Mouse (Mus musculus): ENCODE results near the gene Pi4k2a. TPM values are rescaled to one million over a fixed set of nuclear protein-coding genes. Genes with fewer than 3 reads are reported as not detected.

The Pi4k2a gene
- polyA plus RNA-seq, 1 experiment from 2014 or later = 33.0 TPM

DNA sequence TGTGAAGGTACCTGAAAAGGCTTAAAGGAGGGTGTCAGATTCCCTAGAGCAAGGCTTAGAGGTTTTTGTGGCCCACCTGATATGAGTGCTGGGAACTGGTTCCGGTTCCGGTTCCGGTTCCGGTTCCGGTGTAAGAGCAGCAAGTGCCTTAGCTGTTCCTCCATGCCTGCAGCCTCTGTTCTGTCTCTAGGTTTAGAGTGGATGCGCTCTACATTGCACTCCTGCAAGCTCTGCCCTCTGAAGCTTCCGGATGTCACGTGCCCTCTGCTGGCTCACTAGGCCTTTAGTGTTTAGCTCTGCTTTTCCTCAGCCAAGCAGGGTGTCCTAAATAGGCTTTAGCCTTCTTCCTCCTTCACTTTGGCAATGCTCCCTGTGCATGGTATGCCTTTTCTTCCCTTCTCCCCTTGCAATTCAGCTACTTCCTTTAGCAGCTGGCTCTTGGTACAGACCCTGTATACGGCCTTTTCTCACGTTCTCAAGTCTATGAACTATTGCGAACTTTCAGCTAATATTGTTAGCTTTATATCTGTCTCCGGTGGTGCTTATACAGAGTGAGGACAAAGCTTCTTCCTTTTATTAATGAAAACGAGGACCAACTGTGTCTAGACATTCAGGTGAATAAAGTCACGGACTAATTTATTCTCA, 1.0 kb upstream of the Pi4k2a start:
- no peaks in the 10 kb centered on the region for H3K27me3 ChIP-seq (ENCODE audit: low read depth, poor library complexity, severe bottlenecking)
- H3K9me3 ChIP-seq (replicated peaks) = no peaks in the 10 kb centered on the region
- DNase-seq (ENCODE audit: low spot score) = peak; percentile 63
- H3K4me3 ChIP-seq = peak overlapping the region; percentile 94
- H3K36me3 ChIP-seq = peaks cover 11% of the 10 kb centered on the region
- H3K27ac ChIP-seq = peak overlapping the region; percentile 89
- 27% methylated on average over 14 of the region's 14 CpGs for WGBS
- peaks cover 33% of the 10 kb centered on the region for H3K4me1 ChIP-seq

GRCm38 (mm10) chr19:42090637-42091141, 419 bp downstream of the Pi4k2a start:
- under 1% methylated on average over 52 of the region's 52 CpGs for WGBS
- Histone ChIP-seq H3K27me3 (ENCODE audit: low read depth, poor library complexity, severe bottlenecking) (no peaks in the 10 kb centered on the region), H3K27ac (peak overlapping the region; percentile 89)

DNA sequence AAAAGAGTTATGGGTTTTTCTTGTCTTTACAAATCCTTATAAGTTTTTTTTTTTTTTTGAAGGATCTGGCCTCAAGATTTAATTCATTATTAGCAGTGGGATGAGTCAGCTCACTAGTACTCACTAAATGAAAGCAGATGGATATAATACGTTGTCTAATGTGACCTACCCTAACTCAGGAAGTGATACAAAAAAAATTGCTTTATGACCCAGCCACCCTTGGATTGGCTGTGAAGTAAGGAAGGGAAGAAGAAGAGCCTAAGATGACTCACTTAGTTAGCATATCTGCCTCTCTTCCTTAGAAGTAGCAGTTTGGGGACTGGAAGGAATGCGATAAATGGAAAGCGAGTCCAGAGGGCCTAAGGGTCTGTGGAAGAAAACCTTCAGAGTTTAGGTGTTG, 9.1 kb downstream of the Pi4k2a start:
- Histone ChIP-seq H3K36me3 (peaks cover 62% of the 10 kb centered on the region), H3K27me3 (ENCODE audit: low read depth, poor library complexity, severe bottlenecking) (no peaks in the 10 kb centered on the region), H3K9me3 (replicated peaks) (no peaks in the 10 kb centered on the region), H3K27ac (no peak overlapping the region), H3K4me1 (no peaks in the 10 kb centered on the region), H3K4me3 (no peak overlapping the region)
- WGBS = 85% methylated on average over 3 of the region's 3 CpGs
- DNase-seq (ENCODE audit: low spot score) = no peak

More at GRCm38 (mm10) chr19:42090637-42091141, 419 bp downstream of the Pi4k2a start:
- H3K9me3 ChIP-seq (replicated peaks) = no peaks in the 10 kb centered on the region
- H3K4me3 ChIP-seq = peak overlapping the region; percentile 94
- H3K36me3 ChIP-seq = peaks cover 25% of the 10 kb centered on the region
- DNase-seq (ENCODE audit: low spot score) = no peak
- peaks cover 30% of the 10 kb centered on the region for H3K4me1 ChIP-seq

GRCm38 (mm10) chr19:42104681-42105080, 14.4 kb downstream of the Pi4k2a start:
- H3K9me3 ChIP-seq (replicated peaks) = no peaks in the 10 kb centered on the region
- H3K27me3 ChIP-seq (ENCODE audit: low read depth, poor library complexity, severe bottlenecking) = no peaks in the 10 kb centered on the region
- no peak overlapping the region for H3K4me3 ChIP-seq
- H3K27ac ChIP-seq = no peak overlapping the region
- DNase-seq (ENCODE audit: low spot score) = no peak
- H3K36me3 ChIP-seq = peaks cover 66% of the 10 kb centered on the region
- no peaks in the 10 kb centered on the region for H3K4me1 ChIP-seq
- WGBS = 98% methylated on average over 9 of the region's 9 CpGs

DNA sequence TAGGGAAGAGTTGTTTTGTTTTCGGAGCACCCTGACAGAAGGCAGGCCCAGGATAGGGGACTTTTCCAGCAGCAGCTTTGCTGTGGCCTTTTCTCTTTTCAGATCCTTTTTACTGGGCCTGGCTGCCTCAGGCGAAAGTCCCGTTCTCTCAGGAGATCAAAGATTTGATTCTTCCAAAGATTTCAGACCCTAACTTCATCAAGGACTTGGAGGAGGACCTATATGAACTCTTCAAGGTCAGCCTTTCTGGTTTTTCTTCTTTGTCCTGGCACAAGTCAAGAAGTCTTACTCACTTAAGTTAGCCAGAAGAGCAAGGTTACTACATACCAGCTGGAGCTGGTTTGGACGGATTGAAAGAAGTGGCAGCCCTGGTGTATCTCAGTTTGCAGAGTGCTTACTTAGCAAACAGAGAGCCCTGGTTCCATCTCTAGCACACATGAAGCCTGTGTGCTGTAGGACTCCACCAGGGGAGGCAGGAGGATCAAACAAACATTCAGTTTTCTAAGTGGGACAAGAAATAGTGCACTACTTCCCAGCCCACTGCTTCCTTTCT, 25.6 kb downstream of the Pi4k2a start:
- Histone ChIP-seq H3K9me3 (replicated peaks) (no peaks in the 10 kb centered on the region), H3K4me3 (no peak overlapping the region), H3K27ac (no peak overlapping the region), H3K4me1 (no peaks in the 10 kb centered on the region), H3K27me3 (ENCODE audit: low read depth, poor library complexity, severe bottlenecking) (no peaks in the 10 kb centered on the region), H3K36me3 (peaks cover 90% of the 10 kb centered on the region)
- WGBS = 91% methylated on average over 4 of the region's 4 CpGs
- no peak for DNase-seq (ENCODE audit: low spot score)

DNA sequence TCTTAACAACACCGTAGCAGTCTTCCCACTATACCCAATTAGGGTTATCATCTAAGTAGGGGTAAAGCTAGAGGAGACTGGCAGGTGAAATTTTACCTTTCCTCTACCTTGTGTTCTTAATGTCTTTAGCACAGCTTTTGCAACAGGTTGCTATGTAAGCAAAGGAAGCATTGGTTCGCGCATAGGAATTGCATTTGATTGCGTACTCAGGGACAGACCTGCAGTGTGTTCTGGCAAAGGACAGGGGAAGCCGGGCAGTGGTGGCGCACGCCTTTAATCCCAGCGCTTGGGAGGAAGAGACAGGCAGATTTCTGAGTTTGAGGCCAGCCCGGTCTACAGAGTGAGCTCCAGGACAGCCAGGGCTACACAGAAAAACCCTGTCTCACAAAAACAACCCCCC, 27.9 kb downstream of the Pi4k2a start:
- no peak overlapping the region for H3K4me3 ChIP-seq
- no peaks in the 10 kb centered on the region for H3K4me1 ChIP-seq
- 97% methylated on average over 9 of the region's 9 CpGs for WGBS
- no peak overlapping the region for H3K27ac ChIP-seq
- no peaks in the 10 kb centered on the region for H3K27me3 ChIP-seq (ENCODE audit: low read depth, poor library complexity, severe bottlenecking)
- no peaks in the 10 kb centered on the region for H3K9me3 ChIP-seq (replicated peaks)
- no peak for DNase-seq (ENCODE audit: low spot score)
- peaks cover 97% of the 10 kb centered on the region for H3K36me3 ChIP-seq

DNA sequence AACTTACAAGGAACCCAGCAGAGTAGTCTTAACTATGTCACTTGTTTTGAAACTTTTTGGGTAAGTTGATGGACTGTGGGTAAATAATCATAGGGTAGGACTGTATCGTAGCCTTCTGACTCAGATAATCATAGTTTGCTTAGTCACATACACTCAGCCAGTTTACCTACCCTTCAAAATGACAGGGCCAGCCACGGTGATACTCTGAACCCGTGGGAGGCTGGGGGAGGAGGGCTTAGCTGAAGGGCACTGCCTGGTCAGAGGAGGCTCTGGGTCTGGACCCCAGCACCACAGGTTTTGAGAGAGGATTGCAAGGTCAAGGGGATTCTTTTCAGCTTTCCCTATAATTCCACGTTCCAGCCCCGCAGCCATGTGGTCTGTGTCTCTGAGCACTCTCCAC, 28.3 kb downstream of the Pi4k2a start:
- no peaks in the 10 kb centered on the region for H3K9me3 ChIP-seq (replicated peaks)
- no peak for DNase-seq (ENCODE audit: low spot score)
- no peak overlapping the region for H3K27ac ChIP-seq
- H3K4me1 ChIP-seq = no peaks in the 10 kb centered on the region
- H3K36me3 ChIP-seq = peaks cover 97% of the 10 kb centered on the region
- H3K4me3 ChIP-seq = no peak overlapping the region
- WGBS = 89% methylated on average over 5 of the region's 5 CpGs
- no peaks in the 10 kb centered on the region for H3K27me3 ChIP-seq (ENCODE audit: low read depth, poor library complexity, severe bottlenecking)

DNA sequence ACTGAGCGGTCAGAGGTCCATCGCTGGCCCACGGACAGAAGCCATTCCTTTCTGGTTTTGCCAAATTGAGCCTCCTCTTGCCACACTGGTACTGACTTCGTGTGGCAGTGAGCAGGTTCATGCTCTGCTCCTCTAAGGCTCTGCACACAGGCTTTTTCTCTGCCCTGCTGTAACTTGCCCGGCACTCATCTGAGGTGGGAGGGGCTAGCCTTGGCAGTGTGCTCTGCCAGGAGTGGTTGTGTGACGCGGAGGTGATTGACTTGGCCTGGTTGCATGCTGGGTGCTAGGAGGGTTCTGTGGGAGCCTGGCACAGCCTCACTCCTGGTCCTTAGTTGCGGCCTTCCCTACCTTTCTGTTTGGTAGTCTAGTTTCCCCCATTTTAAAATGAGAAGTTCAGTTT, 30.2 kb downstream of the Pi4k2a start:
- 91% methylated on average over 8 of the region's 8 CpGs for whole genome bisulfite sequencing
- Histone ChIP-seq H3K27ac (no peak overlapping the region), H3K9me3 (replicated peaks) (no peaks in the 10 kb centered on the region), H3K4me3 (no peak overlapping the region), H3K36me3 (peaks cover 92% of the 10 kb centered on the region), H3K4me1 (no peaks in the 10 kb centered on the region), H3K27me3 (ENCODE audit: low read depth, poor library complexity, severe bottlenecking) (no peaks in the 10 kb centered on the region)
- DNase-seq (ENCODE audit: low spot score) = no peak

DNA sequence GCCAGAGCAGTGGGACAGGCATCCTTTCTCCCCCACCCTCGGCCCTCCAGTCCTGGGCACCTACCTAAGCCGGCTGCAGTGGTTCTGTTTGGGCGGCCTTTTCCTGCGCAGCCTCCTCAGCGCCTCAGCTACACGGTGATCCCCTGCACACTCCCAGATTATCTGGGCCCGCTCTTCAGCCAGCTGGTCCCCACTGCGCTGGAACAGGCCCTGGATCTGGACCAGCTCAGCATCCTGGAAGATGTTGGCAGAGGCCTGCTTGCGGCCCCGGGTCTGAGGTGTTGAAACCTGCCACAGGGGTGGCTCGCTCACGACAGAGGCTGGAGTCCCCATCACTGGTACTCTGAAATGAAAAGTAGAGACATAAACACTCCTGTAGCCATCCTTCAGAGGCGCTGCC, 34.4 kb downstream of the Pi4k2a start:
- no peak overlapping the region for H3K4me3 ChIP-seq
- H3K4me1 ChIP-seq = peaks cover 20% of the 10 kb centered on the region
- H3K9me3 ChIP-seq (replicated peaks) = no peaks in the 10 kb centered on the region
- peaks cover 53% of the 10 kb centered on the region for H3K36me3 ChIP-seq
- no peak overlapping the region for H3K27ac ChIP-seq
- no peaks in the 10 kb centered on the region for H3K27me3 ChIP-seq (ENCODE audit: low read depth, poor library complexity, severe bottlenecking)
- 86% methylated on average over 13 of the region's 13 CpGs for WGBS
- DNase-seq (ENCODE audit: low spot score) = no peak

DNA sequence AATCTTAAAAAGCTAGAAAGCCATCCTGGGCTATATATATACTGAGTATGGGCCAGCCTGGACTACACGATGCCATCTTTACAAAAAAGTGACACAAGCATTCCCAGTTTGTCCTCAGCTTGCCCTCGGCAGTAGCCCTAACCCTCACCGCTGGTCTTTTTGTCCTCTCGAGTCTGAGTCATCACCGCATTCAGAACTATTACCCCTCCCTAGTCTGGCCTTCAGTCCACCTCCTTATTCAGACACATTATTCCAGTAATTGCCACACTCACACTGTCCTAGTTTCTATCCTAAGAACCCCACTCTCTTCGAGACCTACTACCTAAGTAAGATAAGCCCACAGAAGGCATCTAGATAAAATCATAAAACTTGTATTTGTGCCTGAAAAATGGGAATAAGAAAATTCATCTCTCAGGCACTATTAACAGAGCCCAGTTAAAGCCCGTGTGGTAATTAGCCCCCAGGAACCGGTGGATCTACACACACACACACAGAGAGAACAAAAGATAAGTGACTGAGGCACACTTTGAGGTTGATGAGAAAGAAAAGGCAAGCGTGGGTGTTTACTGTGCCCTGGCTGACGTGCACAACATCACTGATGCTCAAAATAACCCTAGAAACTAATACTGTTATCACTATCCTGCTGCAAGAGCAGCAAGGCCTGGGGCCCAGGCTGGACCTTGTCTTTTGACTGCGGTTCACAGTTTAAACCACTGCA, 35.4 kb downstream of the Pi4k2a start:
- no peak overlapping the region for H3K4me3 ChIP-seq
- H3K36me3 ChIP-seq = peaks cover 43% of the 10 kb centered on the region
- WGBS = 90% methylated on average over 11 of the region's 11 CpGs
- H3K4me1 ChIP-seq = peaks cover 28% of the 10 kb centered on the region
- no peak overlapping the region for H3K27ac ChIP-seq
- H3K9me3 ChIP-seq (replicated peaks) = no peaks in the 10 kb centered on the region
- no peaks in the 10 kb centered on the region for H3K27me3 ChIP-seq (ENCODE audit: low read depth, poor library complexity, severe bottlenecking)
- no peak for DNase-seq (ENCODE audit: low spot score)

GRCm38 (mm10) chr19:42126219-42126605, 35.9 kb downstream of the Pi4k2a start:
- Histone ChIP-seq H3K27me3 (ENCODE audit: low read depth, poor library complexity, severe bottlenecking) (no peaks in the 10 kb centered on the region), H3K4me3 (no peak overlapping the region), H3K27ac (no peak overlapping the region), H3K4me1 (peaks cover 28% of the 10 kb centered on the region), H3K36me3 (peaks cover 38% of the 10 kb centered on the region), H3K9me3 (replicated peaks) (no peaks in the 10 kb centered on the region)
- 88% methylated on average over 6 of the region's 6 CpGs for WGBS
- no peak for DNase-seq (ENCODE audit: low spot score)

DNA sequence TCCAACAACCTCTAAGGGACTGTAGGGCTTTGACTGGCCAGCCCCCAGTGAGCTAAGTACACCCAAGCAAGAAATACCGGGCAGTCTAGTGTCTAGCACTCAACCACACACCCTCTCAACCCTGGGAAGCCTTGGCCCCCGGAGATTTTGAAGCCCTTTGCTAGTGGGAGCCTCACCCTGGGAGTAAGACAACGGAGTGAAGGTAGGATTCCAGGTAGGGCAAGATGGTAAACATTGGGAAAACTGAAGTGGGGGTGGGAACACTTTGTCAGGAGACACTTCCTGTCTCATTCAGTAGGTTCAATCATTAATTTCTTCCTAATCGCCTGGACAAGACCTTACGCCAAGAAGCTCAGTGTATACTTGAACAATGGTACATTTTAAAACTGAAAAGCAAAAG, 36.8 kb downstream of the Pi4k2a start:
- Histone ChIP-seq H3K4me1 (peaks cover 28% of the 10 kb centered on the region), H3K27me3 (ENCODE audit: low read depth, poor library complexity, severe bottlenecking) (no peaks in the 10 kb centered on the region), H3K4me3 (no peak overlapping the region), H3K27ac (no peak overlapping the region), H3K36me3 (peaks cover 30% of the 10 kb centered on the region), H3K9me3 (replicated peaks) (no peaks in the 10 kb centered on the region)
- 92% methylated on average over 5 of the region's 5 CpGs for WGBS
- no peak for DNase-seq (ENCODE audit: low spot score)

DNA sequence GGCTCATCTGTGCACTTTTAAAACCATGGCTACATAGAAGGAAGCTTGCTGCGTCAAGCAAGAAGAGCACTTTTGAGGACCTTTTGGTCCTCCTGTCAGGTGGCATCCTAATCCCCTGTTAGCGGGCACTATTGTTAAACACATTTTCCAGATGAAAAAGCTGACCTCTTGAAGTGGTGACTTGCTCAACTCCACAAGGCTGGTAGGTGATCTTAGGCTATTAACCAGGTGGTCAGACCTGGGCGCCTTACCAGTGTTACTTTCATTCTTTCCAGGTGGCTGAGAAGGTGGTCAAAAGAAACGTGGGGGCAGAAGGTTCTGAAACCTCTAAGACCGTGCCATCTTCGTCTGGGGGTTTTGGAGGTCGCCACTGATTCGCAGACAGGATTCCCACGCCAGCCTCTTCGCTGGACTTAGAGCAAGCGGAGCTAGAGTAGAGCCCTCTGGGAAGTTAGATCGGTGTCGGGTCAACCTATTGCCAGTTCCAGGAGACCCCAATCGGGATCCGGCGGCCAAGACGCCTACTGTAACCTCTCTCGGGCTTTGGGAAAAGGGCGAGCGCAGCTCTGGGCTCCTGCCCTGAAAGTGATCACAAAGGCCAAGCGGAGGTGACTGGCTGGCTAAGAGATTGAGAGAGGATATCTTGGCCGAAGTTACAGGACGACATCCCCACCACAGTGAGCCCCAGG, 37.9 kb downstream of the Pi4k2a start:
- Histone ChIP-seq H3K36me3 (peaks cover 18% of the 10 kb centered on the region), H3K4me1 (peaks cover 28% of the 10 kb centered on the region), H3K27ac (peak overlapping the region; percentile 90), H3K4me3 (peak overlapping the region; percentile 72), H3K9me3 (replicated peaks) (no peaks in the 10 kb centered on the region), H3K27me3 (ENCODE audit: low read depth, poor library complexity, severe bottlenecking) (no peaks in the 10 kb centered on the region)
- WGBS = 5% methylated on average over 23 of the region's 23 CpGs
- DNase-seq (ENCODE audit: low spot score) = no peak
